Mouse (Mus musculus) kidney, adult 2 months (tissue): Measurements from ENCODE around the gene Cbln3.

Experiments
- CTCF ChIP-seq: fragments of 200-500 bp; conservative IDR thresholded peaks from 2 replicates; pipeline ENCODE4 v1.5.1; 2011; ENCODE audit warnings: low read depth, mild to moderate bottlenecking, control low read depth, low read length, moderate library complexity, mixed read lengths; ENCODE audit not compliant: insufficient read depth, insufficient read length
- POLR2A ChIP-seq: fragments of 200-500 bp; IDR thresholded peaks from one replicate; pipeline ENCODE4 v1.6.1; 2011; ENCODE audit warnings: low read depth, low read length, control low read depth

- TF ChIP-seq POLR2A (no peak), CTCF (no peak)
These were observed 6.5 kb downstream of the Cbln3 start for GRCm38 (mm10) chr14:55877469-55878315.
